Mouse (Mus musculus): ENCODE measurements at regions not wholly inside any gene's neighbourhood (a gene's known extent, or its start where the extent isn't known, plus 50 kb on each side); places are given as distances from the start of the nearest gene placed in this dataset.

GRCm38 (mm10) chr12:46507829-46508228 lies 310.9 kb downstream of the Nova1 start:
- H3K4me2 ChIP-seq (replicated peaks): no peak overlapping the region
- no peaks in the 10 kb centered on the region for H3K9me3 ChIP-seq (replicated peaks)
- H3K27me3 ChIP-seq: no peaks in the 10 kb centered on the region
- 90% methylated on average over 3 of the region's 3 CpGs for WGBS
- H3K36me3 ChIP-seq: no peaks in the 10 kb centered on the region
- H3K4me1 ChIP-seq: no peaks in the 10 kb centered on the region
- H3K9ac ChIP-seq: no peak overlapping the region
- ATAC-seq (ENCODE audit: low FRiP score): no peak
- no peak overlapping the region for H3K4me3 ChIP-seq
- H3K27ac ChIP-seq: no peak overlapping the region

- no peak for ATAC-seq (ENCODE audit: low FRiP score)
- Histone ChIP-seq H3K9me3 (replicated peaks) (no peaks in the 10 kb centered on the region), H3K4me1 (no peaks in the 10 kb centered on the region), H3K4me2 (replicated peaks) (no peak overlapping the region), H3K27me3 (no peaks in the 10 kb centered on the region), H3K4me3 (no peak overlapping the region), H3K27ac (no peak overlapping the region; the same call in 1 of the 2 replicates), H3K9ac (no peak overlapping the region), H3K36me3 (no peaks in the 10 kb centered on the region)
- WGBS: 45% methylated on average over 6 of the region's 6 CpGs
These were observed 326.3 kb downstream of the Nova1 start for GRCm38 (mm10) chr12:46492465-46492864.

GRCm38 (mm10) chr12:46450888-46451287 lies 367.8 kb downstream of the Nova1 start:
- no peaks in the 10 kb centered on the region for H3K4me1 ChIP-seq
- H3K27ac ChIP-seq: no peak overlapping the region
- no peak overlapping the region for H3K4me2 ChIP-seq (replicated peaks)
- no peaks in the 10 kb centered on the region for H3K9me3 ChIP-seq (replicated peaks)
- no peaks in the 10 kb centered on the region for H3K36me3 ChIP-seq
- no peak overlapping the region for H3K4me3 ChIP-seq
- H3K27me3 ChIP-seq: no peaks in the 10 kb centered on the region
- ATAC-seq (ENCODE audit: low FRiP score): no peak
- H3K9ac ChIP-seq: no peak overlapping the region

- Histone ChIP-seq H3K9me3 (replicated peaks) (no peaks in the 10 kb centered on the region), H3K9ac (no peak overlapping the region), H3K36me3 (no peaks in the 10 kb centered on the region), H3K4me2 (replicated peaks) (no peak overlapping the region), H3K27ac (no peak overlapping the region), H3K4me1 (no peaks in the 10 kb centered on the region), H3K27me3 (no peaks in the 10 kb centered on the region), H3K4me3 (no peak overlapping the region)
- no peak for ATAC-seq (ENCODE audit: low FRiP score)
- WGBS: 79% methylated on average over 7 of the region's 7 CpGs
These were observed 373.9 kb downstream of the Nova1 start for GRCm38 (mm10) chr12:46444644-46445313.

- no peaks in the 10 kb centered on the region for H3K36me3 ChIP-seq
- no peak overlapping the region for H3K9ac ChIP-seq
- no peak overlapping the region for H3K27ac ChIP-seq
- H3K4me3 ChIP-seq: no peak overlapping the region
- H3K27me3 ChIP-seq: no peaks in the 10 kb centered on the region
- no peak for ATAC-seq (ENCODE audit: low FRiP score)
- no peak overlapping the region for H3K4me2 ChIP-seq (replicated peaks)
- H3K9me3 ChIP-seq (replicated peaks): no peaks in the 10 kb centered on the region
- H3K4me1 ChIP-seq: no peaks in the 10 kb centered on the region
- WGBS: 86% methylated on average over 4 of the region's 4 CpGs
These were observed 399.1 kb downstream of the Nova1 start for GRCm38 (mm10) chr12:46419591-46419990.

GRCm38 (mm10) chr12:46418990-46419389 lies 399.7 kb downstream of the Nova1 start:
- no peaks in the 10 kb centered on the region for H3K9me3 ChIP-seq (replicated peaks)
- H3K36me3 ChIP-seq: no peaks in the 10 kb centered on the region
- ATAC-seq (ENCODE audit: low FRiP score): no peak
- H3K27ac ChIP-seq: no peak overlapping the region
- no peak overlapping the region for H3K9ac ChIP-seq
- H3K4me1 ChIP-seq: no peaks in the 10 kb centered on the region
- WGBS: 83% methylated on average over 4 of the region's 4 CpGs
- no peak overlapping the region for H3K4me3 ChIP-seq
- H3K27me3 ChIP-seq: no peaks in the 10 kb centered on the region
- H3K4me2 ChIP-seq (replicated peaks): no peak overlapping the region

- Histone ChIP-seq H3K27me3 (no peaks in the 10 kb centered on the region), H3K4me2 (replicated peaks) (no peak overlapping the region), H3K4me1 (no peaks in the 10 kb centered on the region), H3K36me3 (no peaks in the 10 kb centered on the region), H3K27ac (no peak overlapping the region), H3K9me3 (replicated peaks) (no peaks in the 10 kb centered on the region), H3K9ac (no peak overlapping the region), H3K4me3 (no peak overlapping the region)
- no peak for ATAC-seq (ENCODE audit: low FRiP score)
- WGBS: 71% methylated on average over 3 of the region's 3 CpGs
These were observed 401.8 kb downstream of the Nova1 start for GRCm38 (mm10) chr12:46416765-46417404.

GRCm38 (mm10) chr12:46416250-46416649 lies 402.5 kb downstream of the Nova1 start:
- Histone ChIP-seq H3K9ac (no peak overlapping the region), H3K36me3 (no peaks in the 10 kb centered on the region), H3K27ac (no peak overlapping the region), H3K9me3 (replicated peaks) (no peaks in the 10 kb centered on the region), H3K27me3 (no peaks in the 10 kb centered on the region), H3K4me3 (no peak overlapping the region), H3K4me2 (replicated peaks) (no peak overlapping the region), H3K4me1 (no peaks in the 10 kb centered on the region)
- ATAC-seq (ENCODE audit: low FRiP score): no peak

GRCm38 (mm10) chr12:46405674-46406073 lies 413.1 kb downstream of the Nova1 start:
- no peak overlapping the region for H3K27ac ChIP-seq
- H3K9me3 ChIP-seq (replicated peaks): no peaks in the 10 kb centered on the region
- no peak overlapping the region for H3K4me2 ChIP-seq (replicated peaks)
- no peaks in the 10 kb centered on the region for H3K36me3 ChIP-seq
- ATAC-seq (ENCODE audit: low FRiP score): no peak
- H3K4me1 ChIP-seq: no peaks in the 10 kb centered on the region
- no peak overlapping the region for H3K9ac ChIP-seq
- H3K27me3 ChIP-seq: no peaks in the 10 kb centered on the region
- H3K4me3 ChIP-seq: no peak overlapping the region

- H3K9me3 ChIP-seq (replicated peaks): no peaks in the 10 kb centered on the region
- no peaks in the 10 kb centered on the region for H3K4me1 ChIP-seq
- WGBS: 0% methylated on average over 14 of the region's 14 CpGs
- peak overlapping the region; percentile 52 for H3K4me2 ChIP-seq (replicated peaks)
- peak overlapping the region; percentile 71 for H3K27ac ChIP-seq
- H3K9ac ChIP-seq: peak overlapping the region; percentile 57
- ATAC-seq (ENCODE audit: low FRiP score): peak; percentile 89
- H3K4me3 ChIP-seq: peak overlapping the region; percentile 42
- H3K27me3 ChIP-seq: no peaks in the 10 kb centered on the region
- no peaks in the 10 kb centered on the region for H3K36me3 ChIP-seq
These were observed 419.1 kb downstream of the Nova1 start for GRCm38 (mm10) chr12:46399653-46399975.

GRCm38 (mm10) chr12:46398875-46399652 lies 419.7 kb downstream of the Nova1 start:
- no peaks in the 10 kb centered on the region for H3K36me3 ChIP-seq
- peak overlapping the region; percentile 57 for H3K9ac ChIP-seq
- H3K4me2 ChIP-seq (replicated peaks): peak overlapping the region; percentile 52
- ATAC-seq (ENCODE audit: low FRiP score): peak; percentile 90
- peak overlapping the region; percentile 71 for H3K27ac ChIP-seq
- H3K4me1 ChIP-seq: no peaks in the 10 kb centered on the region
- peak overlapping the region; percentile 42 for H3K4me3 ChIP-seq
- H3K27me3 ChIP-seq: no peaks in the 10 kb centered on the region
- 4% methylated on average over 23 of the region's 23 CpGs for WGBS
- no peaks in the 10 kb centered on the region for H3K9me3 ChIP-seq (replicated peaks)

- H3K4me3 ChIP-seq: no peak overlapping the region
- no peaks in the 10 kb centered on the region for H3K27me3 ChIP-seq
- no peaks in the 10 kb centered on the region for H3K4me1 ChIP-seq
- no peak overlapping the region for H3K4me2 ChIP-seq (replicated peaks)
- no peak overlapping the region for H3K9ac ChIP-seq
- H3K36me3 ChIP-seq: no peaks in the 10 kb centered on the region
- ATAC-seq (ENCODE audit: low FRiP score): no peak
- no peak overlapping the region for H3K27ac ChIP-seq
- WGBS: 67% methylated on average over 4 of the region's 4 CpGs
- H3K9me3 ChIP-seq (replicated peaks): no peaks in the 10 kb centered on the region
These were observed 423.5 kb downstream of the Nova1 start for GRCm38 (mm10) chr12:46395245-46395644.

GRCm38 (mm10) chr12:46393769-46394168 lies 425.0 kb downstream of the Nova1 start:
- no peak overlapping the region for H3K27ac ChIP-seq
- H3K27me3 ChIP-seq: no peaks in the 10 kb centered on the region
- ATAC-seq (ENCODE audit: low FRiP score): no peak
- H3K4me1 ChIP-seq: no peaks in the 10 kb centered on the region
- no peak overlapping the region for H3K4me3 ChIP-seq
- H3K36me3 ChIP-seq: no peaks in the 10 kb centered on the region
- no peak overlapping the region for H3K9ac ChIP-seq
- no peak overlapping the region for H3K4me2 ChIP-seq (replicated peaks)
- no peaks in the 10 kb centered on the region for H3K9me3 ChIP-seq (replicated peaks)
